Mouse (Mus musculus) megakaryocyte, embryonic 14.5 days (primary cell): ENCODE results near the gene Bag5. TPM values are rescaled to one million over a fixed set of nuclear protein-coding genes. Genes with fewer than 3 reads are reported as not detected.

Source experiments
- H3K27me3 ChIP-seq: replicated peaks from 2 replicates; pipeline ENCODE3; 2012; ENCODE audit warnings: inconsistent platforms
- H3K36me3 ChIP-seq: replicated peaks from 2 replicates; pipeline ENCODE3; 2012; ENCODE audit warnings: low read length, inconsistent platforms, mixed read lengths
- H3K4me1 ChIP-seq: 2 replicates; pipeline ENCODE4 v1.6.1; 2012; ENCODE audit warnings: inconsistent platforms
- H3K4me3 ChIP-seq: replicated peaks from 2 replicates; pipeline ENCODE3; 2012; ENCODE audit warnings: moderate library complexity, mild to moderate bottlenecking, inconsistent platforms
- H3K9me3 ChIP-seq: 2 replicates; pipeline ENCODE4 v1.6.1; 2012; ENCODE audit warnings: inconsistent platforms
- FLI1 ChIP-seq: IDR thresholded peaks from 2 replicates; pipeline ENCODE4 v1.6.1; 2012; ENCODE audit warnings: low read length, inconsistent platforms, mixed read lengths
- GATA1 ChIP-seq: IDR thresholded peaks from 3 replicates; pipeline ENCODE4 v1.6.1; 2012; ENCODE audit warnings: mixed read lengths, low read length, inconsistent platforms, borderline replicate concordance
- polyA plus RNA-seq: library from polyadenylated mRNA; stranded (reverse); fragments of >175 nt; gene quantifications from 2 replicates; pipeline ENCODE4 v1.2.3, GENCODE M21; 2012; ENCODE audit warnings: low replicate concordance; ENCODE audit not compliant: insufficient read depth

The Bag5 gene
- polyA plus RNA-seq, 1 experiment: 4.8 TPM

GRCm38 (mm10) chr12:111677882-111678669 lies 35.0 kb downstream of the Bag5 start, which contains the start of gene Trmt61a:
Gene Trmt61a (plus strand): TSS chr12:111678105.
- Histone ChIP-seq H3K27me3 (peaks cover 16% of the 10 kb centered on the region), H3K4me1 (peaks cover 70% of the 10 kb centered on the region), H3K4me3 (peak within 1 kb of the TSS; percentile 94), H3K9me3 (no peaks in the 10 kb centered on the region), H3K36me3 (peaks cover 34% of the 10 kb centered on the region)
- TF ChIP-seq FLI1: no peak
- TF ChIP-seq GATA1: no peak

DNA sequence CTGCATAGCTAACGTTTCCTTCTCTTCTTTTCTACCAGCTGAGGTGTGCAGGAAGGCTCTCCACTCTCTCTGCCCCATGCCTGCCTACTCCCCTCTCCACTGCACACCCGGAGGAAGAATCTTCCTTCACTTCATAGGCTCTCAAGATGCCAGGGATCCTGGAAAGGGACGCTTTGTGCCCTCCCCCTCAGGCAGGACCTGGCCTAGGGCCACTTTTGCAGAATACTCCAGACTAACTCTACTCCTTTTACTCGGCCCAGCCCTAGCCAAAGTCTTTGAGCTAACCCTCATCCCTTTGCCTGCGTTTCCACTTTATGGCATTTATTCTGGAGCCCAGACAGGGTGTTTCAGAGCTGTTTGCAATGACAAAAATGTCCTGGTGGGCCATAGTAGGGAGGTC lies 35.6 kb downstream of the Bag5 start:
- peak overlapping the region; percentile 94 for H3K4me3 ChIP-seq
- TF ChIP-seq GATA1 (no peak), FLI1 (no peak)
- H3K9me3 ChIP-seq: no peaks in the 10 kb centered on the region
- peaks cover 70% of the 10 kb centered on the region for H3K4me1 ChIP-seq
- H3K36me3 ChIP-seq: peaks cover 27% of the 10 kb centered on the region
- H3K27me3 ChIP-seq: peaks cover 23% of the 10 kb centered on the region

GRCm38 (mm10) chr12:111675797-111676580 lies 37.1 kb downstream of the Bag5 start:
- H3K27me3 ChIP-seq: peaks cover 37% of the 10 kb centered on the region
- TF ChIP-seq GATA1: no peak
- peaks cover 13% of the 10 kb centered on the region for H3K36me3 ChIP-seq
- no peaks in the 10 kb centered on the region for H3K9me3 ChIP-seq
- H3K4me1 ChIP-seq: peaks cover 80% of the 10 kb centered on the region
- H3K4me3 ChIP-seq: no peak overlapping the region

GRCm38 (mm10) chr12:111674850-111675486 lies 38.1 kb downstream of the Bag5 start:
- Histone ChIP-seq H3K27me3 (peaks cover 45% of the 10 kb centered on the region), H3K36me3 (peaks cover 8% of the 10 kb centered on the region), H3K4me1 (peaks cover 82% of the 10 kb centered on the region), H3K4me3 (peak overlapping the region; percentile 81), H3K9me3 (no peaks in the 10 kb centered on the region)
- TF ChIP-seq FLI1 (no peak), GATA1 (no peak)

GRCm38 (mm10) chr12:111672581-111672980 lies 40.5 kb downstream of the Bag5 start:
- peaks cover 90% of the 10 kb centered on the region for H3K4me1 ChIP-seq
- no peaks in the 10 kb centered on the region for H3K9me3 ChIP-seq
- peaks cover 10% of the 10 kb centered on the region for H3K36me3 ChIP-seq
- H3K27me3 ChIP-seq: peaks cover 45% of the 10 kb centered on the region
- H3K4me3 ChIP-seq: peak overlapping the region; percentile 93
- TF ChIP-seq GATA1 (no peak), FLI1 (no peak)

DNA sequence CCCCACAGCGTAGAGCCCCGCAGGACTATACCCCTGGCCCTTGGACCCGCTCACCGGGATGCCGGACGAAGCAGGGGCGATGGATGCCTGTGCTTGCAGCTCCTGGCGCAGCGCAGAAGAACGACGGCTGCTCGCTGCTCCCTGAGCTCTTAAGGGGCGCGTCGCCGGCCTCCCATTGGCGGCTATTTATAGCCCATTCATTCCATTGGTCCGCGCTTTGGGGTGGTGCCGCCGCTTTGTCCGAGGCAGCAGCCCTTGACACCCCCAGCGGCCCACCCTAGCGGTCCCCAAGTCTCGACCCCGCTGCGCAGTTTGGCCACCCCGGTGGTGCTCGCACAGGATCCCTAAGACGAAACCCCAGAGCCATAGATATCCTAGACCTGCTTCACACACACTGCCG lies 40.9 kb downstream of the Bag5 start, which contains the start of gene Ckb:
Ckb (minus strand) TSS at position 163 of the 400 bp plus-strand sequence.
- Histone ChIP-seq H3K4me3 (peak within 1 kb of the TSS; percentile 93), H3K27me3 (peaks cover 45% of the 10 kb centered on the region), H3K36me3 (peaks cover 10% of the 10 kb centered on the region), H3K4me1 (peaks cover 90% of the 10 kb centered on the region), H3K9me3 (no peaks in the 10 kb centered on the region)
- TF ChIP-seq FLI1 (no peak), GATA1 (no peak)

DNA sequence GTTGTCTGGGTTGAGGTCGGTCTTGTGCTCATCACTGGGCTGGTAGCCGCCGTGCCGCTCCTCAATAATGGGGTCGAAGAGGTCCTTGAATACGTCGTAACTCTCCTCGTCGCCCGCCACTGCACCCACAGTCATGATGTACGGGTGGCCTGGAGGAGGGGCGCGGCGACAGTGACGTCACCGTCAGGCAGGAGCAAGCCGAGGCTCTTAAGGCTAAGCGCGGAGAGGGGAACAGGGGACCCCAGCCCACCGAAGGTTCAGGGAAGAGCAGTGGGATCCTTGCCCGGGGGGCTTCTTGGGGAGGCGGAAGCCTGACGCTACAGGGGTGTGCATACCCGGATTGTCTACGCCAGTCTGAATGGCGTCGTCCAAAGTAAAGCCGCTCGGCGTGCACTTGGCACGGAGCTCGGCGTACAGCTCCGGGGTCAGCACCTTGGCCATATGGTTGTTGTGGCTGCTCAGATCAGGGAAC lies 41.6 kb downstream of the Bag5 start:
- H3K4me1 ChIP-seq: peaks cover 88% of the 10 kb centered on the region
- H3K4me3 ChIP-seq: peak overlapping the region; percentile 93
- H3K36me3 ChIP-seq: peaks cover 10% of the 10 kb centered on the region
- H3K9me3 ChIP-seq: no peaks in the 10 kb centered on the region
- TF ChIP-seq FLI1 (no peak), GATA1 (no peak)
- peaks cover 45% of the 10 kb centered on the region for H3K27me3 ChIP-seq

- peaks cover 45% of the 10 kb centered on the region for H3K27me3 ChIP-seq
- peaks cover 87% of the 10 kb centered on the region for H3K4me1 ChIP-seq
- H3K9me3 ChIP-seq: no peaks in the 10 kb centered on the region
- peak overlapping the region; percentile 93 for H3K4me3 ChIP-seq
- peaks cover 10% of the 10 kb centered on the region for H3K36me3 ChIP-seq
- no peak for TF ChIP-seq FLI1
- TF ChIP-seq GATA1: no peak
Observed at GRCm38 (mm10) chr12:111670976-111671375, 42.1 kb downstream of the Bag5 start.

- TF ChIP-seq GATA1 (no peak), FLI1 (no peak)
- no peaks in the 10 kb centered on the region for H3K9me3 ChIP-seq
- H3K4me1 ChIP-seq: peaks cover 87% of the 10 kb centered on the region
- peaks cover 43% of the 10 kb centered on the region for H3K27me3 ChIP-seq
- H3K36me3 ChIP-seq: peaks cover 10% of the 10 kb centered on the region
- peak overlapping the region; percentile 80 for H3K4me3 ChIP-seq
Observed at GRCm38 (mm10) chr12:111670371-111670971, 42.6 kb downstream of the Bag5 start.

GRCm38 (mm10) chr12:111669961-111670360 lies 43.1 kb downstream of the Bag5 start:
- Histone ChIP-seq H3K4me3 (no peak overlapping the region), H3K4me1 (peaks cover 87% of the 10 kb centered on the region), H3K9me3 (no peaks in the 10 kb centered on the region), H3K27me3 (peaks cover 41% of the 10 kb centered on the region), H3K36me3 (peaks cover 12% of the 10 kb centered on the region)
- TF ChIP-seq FLI1 (no peak), GATA1 (no peak)
